Mouse (Mus musculus) cerebellum, adult 2 months (tissue): ENCODE data around the gene Clec16a.

Experiments
- CTCF ChIP-seq: fragments of 200-500 bp; IDR thresholded peaks from 2 replicates; pipeline ENCODE4 v1.5.1; 2011; ENCODE audit warnings: low read depth, mild to moderate bottlenecking, control low read depth, low read length, moderate library complexity, borderline replicate concordance; ENCODE audit not compliant: insufficient read depth
- POLR2A ChIP-seq: fragments of 200-500 bp; IDR thresholded peaks from 2 replicates; pipeline ENCODE4 v1.6.1; 2011; ENCODE audit warnings: low read length, control low read depth, borderline replicate concordance; ENCODE audit not compliant: insufficient read depth

- TF ChIP-seq CTCF: no peak
- TF ChIP-seq POLR2A: no peak
Measured at GRCm38 (mm10) chr16:10655926-10656325, 110.8 kb downstream of the Clec16a start.
